Mouse (Mus musculus) liver, postnatal 0 days (tissue): ENCODE measurements around the gene Itga6.

ENCODE experiments used
- CTCF ChIP-seq: sonication (generic); IDR thresholded peaks from 2 replicates; pipeline ENCODE4 v1.5.1; 2016; ENCODE audit warnings: antibody characterized with exemption, low read depth
- EP300 ChIP-seq: IDR thresholded peaks from 2 replicates; pipeline ENCODE4 v1.6.1; 2016; ENCODE audit warnings: antibody characterized with exemption, low read depth, mild to moderate bottlenecking

DNA sequence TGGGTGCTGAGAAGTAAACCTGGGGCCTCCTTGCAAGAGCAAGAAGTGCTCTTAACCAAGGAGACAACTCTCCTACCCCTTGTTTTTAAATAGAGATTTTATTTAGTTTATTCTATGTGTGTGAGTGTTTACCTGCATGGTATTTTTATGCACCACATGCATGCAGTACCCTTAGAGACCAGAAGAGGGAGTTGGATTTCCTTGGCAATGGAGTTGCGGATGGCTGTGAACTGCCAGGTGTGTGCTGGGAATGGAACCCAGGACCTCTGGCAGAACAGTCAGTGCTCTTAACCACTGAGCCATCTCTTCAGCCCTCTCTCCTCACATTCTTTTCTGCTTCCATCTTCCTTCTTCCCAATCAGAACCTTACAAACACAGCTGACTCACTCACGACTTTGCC is 9.2 kb upstream of the Itga6 start:
- peak; percentile 50 for TF ChIP-seq CTCF
- no peak for TF ChIP-seq EP300
